Mouse (Mus musculus): ENCODE results near the gene Poldip2. TPM values are rescaled to one million over a fixed set of nuclear protein-coding genes. Genes with fewer than 3 reads are reported as not detected.
"Not testable (repeated sequence)": the region's sequence is repeated elsewhere in the genome, so short reads cannot be mapped to it uniquely, and the experiment has no call there.

Poldip2 gene
- polyA plus RNA-seq, 1 experiment from 2014 or later: 155 TPM

- H3K4me3 ChIP-seq (ENCODE audit: control insufficient read depth in 1 of 2, insufficient read depth in 1 of 2, low read depth in 1 of 2, low read length in 2 of 2): no peak overlapping the region
- no peak for ATAC-seq (ENCODE audit: insufficient number of reproducible peaks, insufficient read depth, low FRiP score, low read depth)
- H3K4me2 ChIP-seq (ENCODE audit: low read length): no peak overlapping the region
- no peaks in the 10 kb centered on the region for H3K27me3 ChIP-seq (ENCODE audit: control insufficient read depth, insufficient read depth, low read length)
- H3K9ac ChIP-seq (ENCODE audit: low read length): no peak overlapping the region
- peaks cover 100% of the 10 kb centered on the region for H3K36me3 ChIP-seq (ENCODE audit: control insufficient read depth, insufficient read depth, low read length)
- no peak overlapping the region for H3K27ac ChIP-seq (replicated peaks in 1 of 2; ENCODE audit: control insufficient read depth in 1 of 2, insufficient read depth in 1 of 2, low read depth in 2 of 2, low read length in 2 of 2)
- H3K4me1 ChIP-seq (ENCODE audit: control insufficient read depth in 2 of 2, insufficient read depth in 2 of 2, low read length in 2 of 2): no peaks in the 10 kb centered on the region
- 100% methylated on average over 1 of the region's 1 CpGs for WGBS
- H3K9me3 ChIP-seq (ENCODE audit: control insufficient read depth, low read length): no peaks in the 10 kb centered on the region
Observed at GRCm38 (mm10) chr11:78522481-78522997, 10.5 kb downstream of the Poldip2 start.

- Histone ChIP-seq H3K4me1 (ENCODE audit: control insufficient read depth in 2 of 2, insufficient read depth in 2 of 2, low read length in 2 of 2) (no peaks in the 10 kb centered on the region), H3K4me2 (ENCODE audit: low read length) (no peak overlapping the region), H3K4me3 (ENCODE audit: control insufficient read depth in 1 of 2, insufficient read depth in 1 of 2, low read depth in 1 of 2, low read length in 2 of 2) (no peak overlapping the region), H3K27ac (replicated peaks in 1 of 2; ENCODE audit: control insufficient read depth in 1 of 2, insufficient read depth in 1 of 2, low read depth in 2 of 2, low read length in 2 of 2) (no peak overlapping the region), H3K9me3 (ENCODE audit: control insufficient read depth, low read length) (no peaks in the 10 kb centered on the region), H3K36me3 (ENCODE audit: control insufficient read depth, insufficient read depth, low read length) (peaks cover 100% of the 10 kb centered on the region), H3K27me3 (ENCODE audit: control insufficient read depth, insufficient read depth, low read length) (no peaks in the 10 kb centered on the region), H3K9ac (ENCODE audit: low read length) (no peak overlapping the region)
- WGBS: 73% methylated on average over 9 of the region's 9 CpGs
- no peak for ATAC-seq (ENCODE audit: insufficient number of reproducible peaks, insufficient read depth, low FRiP score, low read depth)
Observed at GRCm38 (mm10) chr11:78523241-78523955, 11.4 kb downstream of the Poldip2 start.

GRCm38 (mm10) chr11:78524838-78525237 is 12.8 kb downstream of the Poldip2 start:
- Histone ChIP-seq H3K9me3 (ENCODE audit: control insufficient read depth, low read length) (no peaks in the 10 kb centered on the region), H3K4me3 (ENCODE audit: control insufficient read depth in 1 of 2, insufficient read depth in 1 of 2, low read depth in 1 of 2, low read length in 2 of 2) (no peak overlapping the region), H3K4me2 (ENCODE audit: low read length) (no peak overlapping the region), H3K36me3 (ENCODE audit: control insufficient read depth, insufficient read depth, low read length) (peaks cover 99% of the 10 kb centered on the region), H3K4me1 (ENCODE audit: control insufficient read depth in 2 of 2, insufficient read depth in 2 of 2, low read length in 2 of 2) (no peaks in the 10 kb centered on the region), H3K27me3 (ENCODE audit: control insufficient read depth, insufficient read depth, low read length) (no peaks in the 10 kb centered on the region), H3K9ac (ENCODE audit: low read length) (no peak overlapping the region), H3K27ac (replicated peaks in 1 of 2; ENCODE audit: control insufficient read depth in 1 of 2, insufficient read depth in 1 of 2, low read depth in 2 of 2, low read length in 2 of 2) (no peak overlapping the region)
- ATAC-seq (ENCODE audit: insufficient number of reproducible peaks, insufficient read depth, low FRiP score, low read depth): no peak
- 84% methylated on average over 2 of the region's 2 CpGs for WGBS

- no peaks in the 10 kb centered on the region for H3K27me3 ChIP-seq (ENCODE audit: control insufficient read depth, insufficient read depth, low read length)
- H3K9me3 ChIP-seq (ENCODE audit: control insufficient read depth, low read length): no peaks in the 10 kb centered on the region
- H3K9ac ChIP-seq (ENCODE audit: low read length): no peak overlapping the region
- no peak overlapping the region for H3K4me2 ChIP-seq (ENCODE audit: low read length)
- no peak overlapping the region for H3K27ac ChIP-seq (replicated peaks in 1 of 2; ENCODE audit: control insufficient read depth in 1 of 2, insufficient read depth in 1 of 2, low read depth in 2 of 2, low read length in 2 of 2)
- H3K4me3 ChIP-seq (ENCODE audit: control insufficient read depth in 1 of 2, insufficient read depth in 1 of 2, low read depth in 1 of 2, low read length in 2 of 2): no peak overlapping the region
- 88% methylated on average over 9 of the region's 9 CpGs for WGBS
- no peak for ATAC-seq (ENCODE audit: insufficient number of reproducible peaks, insufficient read depth, low FRiP score, low read depth)
- H3K4me1 ChIP-seq (ENCODE audit: control insufficient read depth in 2 of 2, insufficient read depth in 2 of 2, low read length in 2 of 2): peaks cover 2 to 3% of the 10 kb centered on the region in 2 experiments; a peak in 2 of 4 replicates
- peaks cover 76% of the 10 kb centered on the region for H3K36me3 ChIP-seq (ENCODE audit: control insufficient read depth, insufficient read depth, low read length)
Observed at GRCm38 (mm10) chr11:78528714-78529113, 16.7 kb downstream of the Poldip2 start.

- Histone ChIP-seq H3K27ac (replicated peaks in 1 of 2; ENCODE audit: control insufficient read depth in 1 of 2, insufficient read depth in 1 of 2, low read depth in 2 of 2, low read length in 2 of 2) (peak overlapping the region; percentile 74 to 78; a peak in 2 of 4 replicates), H3K9me3 (ENCODE audit: control insufficient read depth, low read length) (no peaks in the 10 kb centered on the region), H3K36me3 (ENCODE audit: control insufficient read depth, insufficient read depth, low read length) (peaks cover 67% of the 10 kb centered on the region), H3K27me3 (ENCODE audit: control insufficient read depth, insufficient read depth, low read length) (no peaks in the 10 kb centered on the region), H3K4me2 (ENCODE audit: low read length) (no peak overlapping the region; the same call in 1 of the 2 replicates), H3K9ac (ENCODE audit: low read length) (no peak overlapping the region), H3K4me3 (ENCODE audit: control insufficient read depth in 1 of 2, insufficient read depth in 1 of 2, low read depth in 1 of 2, low read length in 2 of 2) (no peak overlapping the region), H3K4me1 (ENCODE audit: control insufficient read depth in 2 of 2, insufficient read depth in 2 of 2, low read length in 2 of 2) (peaks cover 4 to 10% of the 10 kb centered on the region in 2 experiments; a peak in 3 of 4 replicates)
- ATAC-seq (ENCODE audit: insufficient number of reproducible peaks, insufficient read depth, low FRiP score, low read depth): no peak
- WGBS: 83% methylated on average over 12 of the region's 12 CpGs
Observed at GRCm38 (mm10) chr11:78530001-78530400, 18.0 kb downstream of the Poldip2 start.

- Histone ChIP-seq H3K4me1 (ENCODE audit: control insufficient read depth in 2 of 2, insufficient read depth in 2 of 2, low read length in 2 of 2) (peaks cover 4 to 13% of the 10 kb centered on the region in 2 experiments), H3K27me3 (ENCODE audit: control insufficient read depth, insufficient read depth, low read length) (no peaks in the 10 kb centered on the region), H3K36me3 (ENCODE audit: control insufficient read depth, insufficient read depth, low read length) (peaks cover 57% of the 10 kb centered on the region), H3K27ac (replicated peaks in 1 of 2; ENCODE audit: control insufficient read depth in 1 of 2, insufficient read depth in 1 of 2, low read depth in 2 of 2, low read length in 2 of 2) (peak overlapping the region; percentile 74 to 78), H3K4me3 (ENCODE audit: control insufficient read depth in 1 of 2, insufficient read depth in 1 of 2, low read depth in 1 of 2, low read length in 2 of 2) (no peak overlapping the region), H3K4me2 (ENCODE audit: low read length) (peak overlapping the region; percentile 7; the same call in 1 of the 2 replicates), H3K9me3 (ENCODE audit: control insufficient read depth, low read length) (no peaks in the 10 kb centered on the region), H3K9ac (ENCODE audit: low read length) (no peak overlapping the region)
- 0 out of 2 replicates have a peak, but pooled peaks have one; percentile 25 for ATAC-seq (ENCODE audit: insufficient number of reproducible peaks, insufficient read depth, low FRiP score, low read depth)
- 53% methylated on average over 6 of the region's 6 CpGs for WGBS
Observed at GRCm38 (mm10) chr11:78531046-78531445, 19.1 kb downstream of the Poldip2 start.

- H3K9ac ChIP-seq (ENCODE audit: low read length); H3K27me3 ChIP-seq (ENCODE audit: control insufficient read depth, insufficient read depth, low read length); ATAC-seq (ENCODE audit: insufficient number of reproducible peaks, insufficient read depth, low FRiP score, low read depth); H3K4me2 ChIP-seq (ENCODE audit: low read length); H3K4me3 ChIP-seq (ENCODE audit: control insufficient read depth in 1 of 2, insufficient read depth in 1 of 2, low read depth in 1 of 2, low read length in 2 of 2); H3K9me3 ChIP-seq (ENCODE audit: control insufficient read depth, low read length): not testable (repeated sequence)
- 80% methylated on average over 10 of the region's 10 CpGs for WGBS
- Histone ChIP-seq H3K36me3 (ENCODE audit: control insufficient read depth, insufficient read depth, low read length) (peaks cover 52% of the 10 kb centered on the region), H3K27ac (replicated peaks in 1 of 2; ENCODE audit: control insufficient read depth in 1 of 2, insufficient read depth in 1 of 2, low read depth in 2 of 2, low read length in 2 of 2) (peak overlapping the region; percentile 47 to 78; a peak in 3 of 4 replicates), H3K4me1 (ENCODE audit: control insufficient read depth in 2 of 2, insufficient read depth in 2 of 2, low read length in 2 of 2) (peaks cover 4 to 13% of the 10 kb centered on the region in 2 experiments)
Observed at GRCm38 (mm10) chr11:78531515-78531914, 19.5 kb downstream of the Poldip2 start.
